Mouse (Mus musculus) embryonic fibroblast, embryonic 13.5 days (primary cell): ENCODE data around the gene Gm609. TPM values are rescaled to one million over a fixed set of nuclear protein-coding genes. Genes with fewer than 3 reads are reported as not detected.
"Not testable (repeated sequence)": the region's sequence is repeated elsewhere in the genome, so short reads cannot be mapped to it uniquely, and the experiment has no call there.

ENCODE experiments used
- H3K27ac ChIP-seq: 2 replicates; pipeline ENCODE4 v1.5.1; 2012; ENCODE audit warnings: low read length, control low read depth, inconsistent platforms; ENCODE audit not compliant: insufficient read depth
- H3K4me1 ChIP-seq: 2 replicates; pipeline ENCODE4 v1.6.1; 2011; ENCODE audit warnings: low read length; ENCODE audit not compliant: control insufficient read depth, insufficient read depth
- H3K4me3 ChIP-seq: 2 replicates; pipeline ENCODE4 v1.5.1; 2011; ENCODE audit warnings: mild to moderate bottlenecking, control low read depth, low read length; ENCODE audit not compliant: insufficient read depth
- CTCF ChIP-seq: IDR thresholded peaks from 2 replicates; pipeline ENCODE4 v1.5.1; 2011; ENCODE audit warnings: mild to moderate bottlenecking, control low read depth, low read length, moderate library complexity, borderline replicate concordance; ENCODE audit not compliant: insufficient read depth
- POLR2A ChIP-seq: IDR thresholded peaks from 2 replicates; pipeline ENCODE4 v1.6.1; 2011; ENCODE audit warnings: low read depth, mild to moderate bottlenecking, control low read depth, low read length, moderate library complexity
- polyA plus RNA-seq: library from polyadenylated mRNA; stranded (reverse); fragments of >200 nt; gene quantifications from 2 replicates; pipeline ENCODE4 v1.2.4, GENCODE M21; 2011; ENCODE audit warnings: low read depth; ENCODE audit not compliant: missing spikeins, insufficient read length

The Gm609 gene
- polyA plus RNA-seq = not detected in 2 replicates

DNA sequence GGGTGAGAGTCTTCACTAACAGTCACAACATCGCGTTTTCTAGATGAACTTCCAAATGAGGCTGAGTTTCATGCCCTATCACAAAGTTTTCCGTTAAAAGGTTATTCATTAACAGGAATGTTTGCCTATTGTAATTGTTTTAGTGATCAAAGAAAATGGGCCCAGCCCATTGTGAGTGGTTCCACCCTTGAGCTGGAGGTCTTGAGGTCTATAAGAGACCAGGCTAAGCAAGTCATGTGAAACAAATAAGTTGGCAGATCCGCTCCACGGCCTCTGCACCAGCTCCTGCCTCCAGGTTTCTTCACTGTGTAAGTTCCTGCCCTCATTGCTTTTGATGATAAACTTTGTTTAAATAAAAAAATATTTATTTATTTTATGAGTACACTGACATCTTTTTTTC is at the start of gene Gm609:
Gm609 (minus strand) TSS at position 43 of the 400 bp plus-strand sequence.
- Histone ChIP-seq H3K4me1 (no peaks in the 10 kb centered on the region), H3K27ac (no peak within 1 kb of the TSS), H3K4me3 (no peak within 1 kb of the TSS)
- no peak for TF ChIP-seq CTCF
- no peak for TF ChIP-seq POLR2A

GRCm38 (mm10) chr16:45542108-45542507 is 49.3 kb upstream of the Gm609 start:
- Histone ChIP-seq H3K4me3 (no peak overlapping the region), H3K4me1 (no peaks in the 10 kb centered on the region), H3K27ac (no peak overlapping the region)
- TF ChIP-seq POLR2A = no peak
- TF ChIP-seq CTCF = no peak

- not testable (repeated sequence) for H3K4me3 ChIP-seq, H3K4me1 ChIP-seq, H3K27ac ChIP-seq
These were observed 45.6 kb upstream of the Gm609 start for GRCm38 (mm10) chr16:45538342-45538741.

- TF ChIP-seq CTCF (no peak), POLR2A (no peak)
- H3K27ac ChIP-seq = no peak within 1 kb of the TSS
- no peak within 1 kb of the TSS for H3K4me3 ChIP-seq
These were observed 42.2 kb upstream of the Gm609 start, which contains the start of gene Slc9c1 for GRCm38 (mm10) chr16:45535009-45535408. TSS of gene Slc9c1 (plus strand) at chr16:45535309.

DNA sequence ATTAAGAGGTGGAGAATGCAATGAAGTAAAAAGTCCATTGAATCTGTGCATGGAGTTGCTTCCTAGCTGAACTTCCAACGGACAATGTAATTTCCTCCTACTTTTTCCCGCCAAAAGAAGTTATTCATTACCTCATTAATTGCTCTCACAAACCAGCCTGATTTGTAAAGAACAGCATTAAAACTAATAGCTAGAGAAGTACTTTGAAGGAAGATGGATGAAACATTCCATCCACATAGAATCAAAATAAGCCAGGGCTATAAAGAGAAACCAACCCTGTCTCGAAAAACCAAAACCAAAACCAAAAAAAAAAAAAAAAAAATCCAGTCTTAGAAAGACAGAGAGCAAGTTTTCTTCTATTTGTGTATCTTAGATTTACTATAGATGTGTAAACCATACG is 39.2 kb upstream of the Gm609 start, which contains the start of gene Gm17783:
Gm17783 (minus strand) TSS at position 101 of the 400 bp plus-strand sequence.
- TF ChIP-seq POLR2A (no peak), CTCF (no peak)
- H3K4me1 ChIP-seq = no peaks in the 10 kb centered on the region
- H3K27ac ChIP-seq = no peak within 1 kb of the TSS
- no peak within 1 kb of the TSS for H3K4me3 ChIP-seq

More at GRCm38 (mm10) chr16:45535009-45535408, 42.2 kb upstream of the Gm609 start, which contains the start of gene Slc9c1:
- H3K4me1 ChIP-seq = no peaks in the 10 kb centered on the region

GRCm38 (mm10) chr16:45525551-45525950 is 32.8 kb upstream of the Gm609 start:
- Histone ChIP-seq H3K4me1 (no peaks in the 10 kb centered on the region), H3K4me3 (no peak overlapping the region), H3K27ac (no peak overlapping the region)
- no peak for TF ChIP-seq CTCF
- no peak for TF ChIP-seq POLR2A

DNA sequence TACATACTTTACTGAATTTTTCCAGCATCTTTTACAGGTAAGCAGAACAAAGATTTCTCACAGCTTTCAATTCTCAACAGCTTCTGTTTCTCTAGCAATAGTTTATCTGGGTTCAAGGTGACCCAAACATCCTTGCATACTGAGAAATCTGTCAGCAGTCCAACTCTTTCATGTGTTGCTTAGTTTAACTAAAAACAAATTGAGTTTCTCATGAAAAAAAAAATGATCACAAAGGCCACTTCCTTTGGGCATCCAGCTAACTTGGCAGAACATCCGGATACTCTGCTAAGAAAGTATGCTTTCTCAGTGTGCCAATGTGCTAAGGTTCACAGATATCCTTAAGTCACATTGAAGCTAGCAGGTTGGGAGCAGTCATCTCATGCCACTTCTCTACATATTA is 2.6 kb upstream of the Gm609 start:
- Histone ChIP-seq H3K27ac (no peak overlapping the region), H3K4me1 (no peaks in the 10 kb centered on the region), H3K4me3 (no peak overlapping the region)
- TF ChIP-seq CTCF = no peak
- no peak for TF ChIP-seq POLR2A

GRCm38 (mm10) chr16:45476991-45477390 is 15.8 kb downstream of the Gm609 start:
- no peak overlapping the region for H3K27ac ChIP-seq
- H3K4me1 ChIP-seq = no peaks in the 10 kb centered on the region
- H3K4me3 ChIP-seq = no peak overlapping the region
- TF ChIP-seq POLR2A (no peak), CTCF (no peak)

DNA sequence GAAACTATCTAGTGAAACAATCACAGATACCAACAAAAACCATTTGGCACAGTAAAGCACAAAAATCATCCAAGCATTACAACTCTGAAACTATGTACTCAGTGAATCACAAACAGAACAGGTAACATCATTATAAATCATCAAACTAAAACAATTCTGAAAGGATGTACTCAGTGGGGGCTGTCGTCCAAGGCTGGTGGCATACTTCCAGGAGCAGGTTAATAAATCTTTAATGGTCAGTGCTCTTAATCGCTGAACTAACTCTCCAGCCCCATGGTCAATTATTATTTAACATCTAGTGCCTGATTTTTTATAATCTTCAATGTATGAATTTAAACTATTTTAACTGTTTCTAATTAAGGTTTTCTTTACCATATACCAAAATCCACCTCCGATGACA is 20.9 kb downstream of the Gm609 start:
- not testable (repeated sequence) for H3K4me3 ChIP-seq, H3K4me1 ChIP-seq, H3K27ac ChIP-seq

DNA sequence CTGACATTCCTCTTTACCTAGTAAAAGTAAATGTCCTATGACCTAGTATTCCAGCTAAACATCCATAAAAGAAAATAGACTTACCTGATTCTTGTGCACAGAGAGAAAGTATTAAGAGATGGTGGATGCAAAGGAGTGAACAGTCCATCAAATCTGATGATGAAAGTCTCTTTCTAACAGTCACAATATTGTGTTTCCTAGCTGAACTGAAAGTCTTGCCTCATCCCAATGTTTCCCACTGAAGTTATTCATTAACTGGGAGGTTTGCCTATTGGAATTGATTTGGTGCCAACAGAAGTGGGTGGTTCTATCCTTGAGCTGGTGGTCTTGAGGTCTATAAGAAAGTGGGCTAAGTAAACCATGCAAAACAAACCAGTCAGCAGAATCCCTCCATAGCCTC is 38.0 kb downstream of the Gm609 start:
- H3K4me3 ChIP-seq = no peak overlapping the region
- H3K27ac ChIP-seq = no peak overlapping the region
- TF ChIP-seq CTCF (no peak), POLR2A (no peak)
- no peaks in the 10 kb centered on the region for H3K4me1 ChIP-seq

GRCm38 (mm10) chr16:45437230-45437739 is 55.5 kb downstream of the Gm609 start:
- TF ChIP-seq POLR2A = no peak
- TF ChIP-seq CTCF = no peak
- Histone ChIP-seq H3K4me1 (no peaks in the 10 kb centered on the region), H3K4me3 (no peak overlapping the region), H3K27ac (no peak overlapping the region)
